Mouse (Mus musculus): ENCODE results near the gene Col16a1. TPM values are rescaled to one million over a fixed set of nuclear protein-coding genes. Genes with fewer than 3 reads are reported as not detected.

Gene Col16a1
- polyA plus RNA-seq, 1 experiment from 2014 or later, result 5.1 TPM

DNA sequence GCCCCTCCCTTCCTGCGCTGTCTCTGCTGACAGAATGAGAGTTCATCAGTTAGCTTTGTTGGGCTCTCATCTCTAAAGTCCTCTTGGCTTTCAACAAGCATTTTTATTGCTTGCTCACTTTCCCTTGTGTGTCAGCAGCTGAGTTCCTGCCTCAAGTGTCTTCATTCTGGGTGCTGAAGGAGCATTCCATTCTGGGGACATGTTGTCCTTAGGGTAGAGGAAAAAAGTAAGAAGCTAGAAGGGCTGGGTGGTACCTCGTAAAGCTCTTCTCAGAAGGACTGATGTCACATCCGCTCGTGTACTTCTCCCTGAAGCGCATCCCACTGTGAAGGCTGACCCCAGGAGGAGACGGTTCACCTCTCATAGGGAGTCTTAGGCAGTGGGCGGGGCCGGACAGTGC, 73.9 kb downstream of the Col16a1 start:
- no peaks in the 10 kb centered on the region for H3K9me3 ChIP-seq
- peaks cover 25% of the 10 kb centered on the region; the same call in 1 of the 2 replicates for H3K36me3 ChIP-seq
- H3K9ac ChIP-seq (replicated peaks), result no peak overlapping the region
- H3K4me2 ChIP-seq (replicated peaks), result no peak overlapping the region
- no peaks in the 10 kb centered on the region for H3K27me3 ChIP-seq
- H3K27ac ChIP-seq (replicated peaks), result no peak overlapping the region
- H3K4me3 ChIP-seq, result no peak overlapping the region
- 77% methylated on average over 8 of the region's 8 CpGs for WGBS
- no peak for ATAC-seq (replicated peaks)
- no peaks in the 10 kb centered on the region for H3K4me1 ChIP-seq

DNA sequence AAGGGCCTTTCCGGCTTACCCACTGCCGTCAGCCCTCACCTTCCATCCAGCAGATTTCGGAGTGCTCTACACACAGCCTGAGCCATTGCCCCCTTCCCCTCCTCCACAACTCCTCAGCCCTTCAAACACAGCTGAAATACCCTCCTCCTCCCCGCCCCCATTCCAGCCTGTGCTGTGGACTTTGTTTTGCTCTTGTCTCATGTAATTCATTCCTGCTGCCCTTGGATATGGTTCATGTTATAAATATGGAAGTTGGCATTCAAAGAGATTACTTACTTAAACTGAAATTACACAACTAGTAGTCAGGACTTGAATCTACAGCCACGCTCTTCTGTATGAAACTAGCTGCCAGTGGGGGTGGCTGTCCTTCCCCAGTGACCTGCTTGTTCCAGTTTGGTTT, 75.4 kb downstream of the Col16a1 start:
- Histone ChIP-seq H3K27ac (replicated peaks) (no peak overlapping the region), H3K36me3 (peaks cover 37% of the 10 kb centered on the region), H3K27me3 (no peaks in the 10 kb centered on the region), H3K9me3 (no peaks in the 10 kb centered on the region), H3K4me1 (no peaks in the 10 kb centered on the region), H3K4me2 (replicated peaks) (no peak overlapping the region), H3K4me3 (no peak overlapping the region), H3K9ac (replicated peaks) (no peak overlapping the region)
- 88% methylated on average over 5 of the region's 5 CpGs for WGBS
- ATAC-seq (replicated peaks), result no peak

DNA sequence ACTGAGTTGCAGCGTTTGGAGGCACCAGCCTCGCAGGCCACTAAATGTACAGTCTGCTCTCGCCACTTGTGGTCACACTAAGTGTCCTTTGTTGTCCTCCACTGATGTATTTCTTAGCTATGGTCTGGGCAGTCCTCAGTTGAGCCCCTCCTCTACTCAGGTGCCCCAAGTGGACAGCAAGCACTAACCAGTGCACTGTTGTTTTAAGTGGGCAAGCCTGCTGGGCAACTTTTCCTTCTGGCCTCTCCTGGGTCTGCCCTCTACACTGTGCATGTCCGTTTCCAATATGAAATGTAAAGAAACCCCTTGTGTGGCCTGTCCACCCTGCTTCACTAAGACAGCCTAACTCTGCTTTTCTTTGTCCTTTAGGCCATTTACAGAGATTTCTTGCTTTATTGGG, 76.5 kb downstream of the Col16a1 start:
- Histone ChIP-seq H3K27me3 (no peaks in the 10 kb centered on the region), H3K4me1 (no peaks in the 10 kb centered on the region), H3K4me3 (no peak overlapping the region), H3K9me3 (no peaks in the 10 kb centered on the region), H3K9ac (replicated peaks) (no peak overlapping the region), H3K4me2 (replicated peaks) (no peak overlapping the region), H3K27ac (replicated peaks) (no peak overlapping the region), H3K36me3 (peaks cover 38% of the 10 kb centered on the region)
- 88% methylated on average over 4 of the region's 4 CpGs for WGBS
- no peak for ATAC-seq (replicated peaks)

DNA sequence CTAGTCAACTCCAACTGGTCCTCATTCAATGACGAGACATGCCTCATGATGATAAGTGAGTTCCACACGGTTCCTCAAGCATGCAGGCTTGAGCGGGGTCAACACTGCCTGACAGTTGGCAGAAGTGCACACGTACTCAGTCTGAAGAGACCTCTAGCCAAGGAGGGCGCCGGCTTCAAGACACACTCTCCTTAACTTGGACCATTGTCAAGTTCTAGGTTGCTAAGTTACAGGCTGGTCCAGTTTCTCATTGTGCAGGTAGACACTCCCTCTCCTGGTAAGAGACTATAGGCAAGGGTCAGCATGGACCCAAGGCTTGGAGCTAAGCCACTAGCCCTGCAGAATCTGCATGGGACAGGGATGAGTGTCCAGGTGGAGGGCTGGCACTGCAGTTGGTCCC, 77.5 kb downstream of the Col16a1 start:
- no peak for ATAC-seq (replicated peaks)
- no peak overlapping the region for H3K4me3 ChIP-seq
- H3K4me1 ChIP-seq, result no peaks in the 10 kb centered on the region
- peaks cover 38% of the 10 kb centered on the region for H3K36me3 ChIP-seq
- 92% methylated on average over 6 of the region's 6 CpGs for WGBS
- H3K27ac ChIP-seq (replicated peaks), result no peak overlapping the region
- H3K4me2 ChIP-seq (replicated peaks), result no peak overlapping the region
- no peaks in the 10 kb centered on the region for H3K27me3 ChIP-seq
- H3K9me3 ChIP-seq, result no peaks in the 10 kb centered on the region
- H3K9ac ChIP-seq (replicated peaks), result no peak overlapping the region

DNA sequence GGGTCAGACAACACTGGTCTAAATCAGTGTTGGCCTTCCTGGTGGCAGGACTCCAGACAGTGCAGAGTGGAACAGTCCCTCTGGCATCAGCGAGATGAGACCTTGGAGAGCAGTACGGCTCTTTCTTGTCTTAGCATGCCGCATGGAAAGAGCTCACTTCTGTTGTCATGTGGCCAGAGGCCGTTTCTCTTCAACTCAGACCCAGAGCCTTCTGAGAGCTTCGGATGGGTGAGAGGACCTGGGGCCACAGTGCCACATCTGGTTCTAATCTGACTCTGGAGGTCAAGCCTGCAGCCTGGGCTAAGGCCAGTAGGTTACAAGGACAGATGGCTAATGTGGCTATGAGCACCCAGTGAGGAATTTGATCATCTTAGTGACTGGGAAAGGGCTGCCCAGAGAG, 78.3 kb downstream of the Col16a1 start:
- Histone ChIP-seq H3K4me3 (no peak overlapping the region), H3K9ac (replicated peaks) (no peak overlapping the region), H3K36me3 (peaks cover 38% of the 10 kb centered on the region), H3K4me2 (replicated peaks) (no peak overlapping the region), H3K27ac (replicated peaks) (no peak overlapping the region), H3K9me3 (no peaks in the 10 kb centered on the region), H3K27me3 (no peaks in the 10 kb centered on the region), H3K4me1 (no peaks in the 10 kb centered on the region)
- ATAC-seq (replicated peaks), result no peak
- 90% methylated on average over 5 of the region's 5 CpGs for WGBS

DNA sequence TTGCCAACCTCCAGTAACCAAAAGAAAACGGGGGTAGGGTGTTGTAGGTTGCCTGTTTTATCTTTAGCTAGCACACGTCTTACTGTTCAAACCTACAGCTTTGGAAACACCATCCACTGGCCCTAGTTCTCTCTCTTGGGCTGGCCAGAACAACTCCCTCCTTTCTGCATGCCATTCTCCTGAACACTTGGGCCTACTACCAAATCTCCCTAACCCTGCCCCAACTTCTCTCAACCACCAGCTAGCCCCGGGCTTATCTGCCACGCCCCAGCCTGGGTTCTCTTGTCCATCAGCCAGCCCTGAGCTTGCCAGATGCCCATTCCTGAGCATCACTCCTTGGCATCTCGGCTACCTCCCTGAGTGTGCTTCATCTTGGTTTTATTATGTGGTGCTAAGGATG, 81.3 kb downstream of the Col16a1 start:
- Histone ChIP-seq H3K27ac (replicated peaks) (no peak overlapping the region), H3K4me2 (replicated peaks) (no peak overlapping the region), H3K9me3 (no peaks in the 10 kb centered on the region), H3K9ac (replicated peaks) (no peak overlapping the region), H3K36me3 (peaks cover 25% of the 10 kb centered on the region), H3K27me3 (no peaks in the 10 kb centered on the region), H3K4me3 (no peak overlapping the region), H3K4me1 (no peaks in the 10 kb centered on the region)
- ATAC-seq (replicated peaks), result no peak
- WGBS, result 84% methylated on average over 5 of the region's 5 CpGs

DNA sequence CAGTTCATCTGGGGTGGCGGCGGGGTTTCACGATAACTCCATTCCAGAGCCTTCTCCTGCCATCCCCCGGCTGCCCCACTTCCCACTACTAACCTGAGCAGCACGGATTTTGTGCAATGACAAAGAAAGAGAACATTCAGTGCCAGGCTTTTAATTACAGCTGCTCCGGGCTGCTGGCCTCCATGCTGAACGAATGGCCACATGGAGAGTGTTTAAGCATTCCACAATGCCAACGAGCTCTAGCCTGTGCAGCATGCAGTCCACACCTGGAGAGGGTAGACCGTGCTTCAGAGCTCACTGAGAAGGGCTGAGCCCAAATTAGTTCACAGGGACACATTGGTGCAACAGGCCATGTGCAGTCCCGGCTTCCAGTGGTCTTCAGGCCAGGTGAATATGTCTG, 82.4 kb downstream of the Col16a1 start:
- no peak for ATAC-seq (replicated peaks)
- no peaks in the 10 kb centered on the region for H3K27me3 ChIP-seq
- no peak overlapping the region for H3K4me3 ChIP-seq
- H3K27ac ChIP-seq (replicated peaks), result no peak overlapping the region
- no peaks in the 10 kb centered on the region for H3K9me3 ChIP-seq
- no peak overlapping the region for H3K4me2 ChIP-seq (replicated peaks)
- WGBS, result 63% methylated on average over 10 of the region's 10 CpGs
- no peak overlapping the region for H3K9ac ChIP-seq (replicated peaks)
- H3K4me1 ChIP-seq, result no peaks in the 10 kb centered on the region
- peaks cover 21% of the 10 kb centered on the region for H3K36me3 ChIP-seq

DNA sequence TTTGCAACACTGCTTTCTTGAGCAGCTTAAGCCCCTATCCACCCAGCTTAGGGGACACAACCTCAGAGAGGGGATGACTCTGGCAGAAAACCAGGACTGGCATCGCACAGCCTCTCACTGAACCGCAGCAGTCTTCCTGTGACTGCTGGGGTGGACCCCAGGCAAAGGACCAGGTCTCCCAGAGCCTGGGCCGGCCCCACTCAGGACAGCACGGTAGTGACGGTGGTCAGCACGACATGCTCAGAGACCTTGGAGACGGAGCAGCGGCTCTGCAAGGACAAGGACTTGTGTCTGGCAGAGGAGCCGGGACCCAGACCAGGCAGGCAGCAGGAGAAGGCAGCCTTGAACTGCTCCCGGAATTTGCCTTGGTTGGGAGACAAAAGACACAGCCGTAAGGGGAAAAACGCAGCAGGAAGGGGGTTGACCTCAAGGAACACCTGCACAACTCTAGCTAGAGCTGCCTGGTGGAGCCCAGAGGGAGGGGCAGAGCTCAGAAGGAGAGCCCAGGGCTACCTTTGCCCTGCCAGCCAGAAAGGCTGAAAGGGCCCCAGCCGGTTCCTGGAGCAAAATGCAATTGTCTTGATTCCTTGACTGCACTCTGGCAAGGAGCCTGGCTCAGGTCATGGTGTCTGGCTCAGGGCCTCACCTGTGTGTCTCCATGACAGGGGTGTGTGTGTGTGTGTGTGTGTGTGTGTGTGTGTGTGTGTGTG, 83.2 kb downstream of the Col16a1 start:
- no peak overlapping the region for H3K4me3 ChIP-seq
- no peak for ATAC-seq (replicated peaks)
- H3K4me1 ChIP-seq, result no peaks in the 10 kb centered on the region
- no peaks in the 10 kb centered on the region for H3K9me3 ChIP-seq
- H3K36me3 ChIP-seq, result peaks cover 20% of the 10 kb centered on the region
- no peak overlapping the region for H3K27ac ChIP-seq (replicated peaks)
- H3K9ac ChIP-seq (replicated peaks), result no peak overlapping the region
- no peak overlapping the region for H3K4me2 ChIP-seq (replicated peaks)
- WGBS, result 50% methylated on average over 13 of the region's 13 CpGs
- H3K27me3 ChIP-seq, result no peaks in the 10 kb centered on the region

DNA sequence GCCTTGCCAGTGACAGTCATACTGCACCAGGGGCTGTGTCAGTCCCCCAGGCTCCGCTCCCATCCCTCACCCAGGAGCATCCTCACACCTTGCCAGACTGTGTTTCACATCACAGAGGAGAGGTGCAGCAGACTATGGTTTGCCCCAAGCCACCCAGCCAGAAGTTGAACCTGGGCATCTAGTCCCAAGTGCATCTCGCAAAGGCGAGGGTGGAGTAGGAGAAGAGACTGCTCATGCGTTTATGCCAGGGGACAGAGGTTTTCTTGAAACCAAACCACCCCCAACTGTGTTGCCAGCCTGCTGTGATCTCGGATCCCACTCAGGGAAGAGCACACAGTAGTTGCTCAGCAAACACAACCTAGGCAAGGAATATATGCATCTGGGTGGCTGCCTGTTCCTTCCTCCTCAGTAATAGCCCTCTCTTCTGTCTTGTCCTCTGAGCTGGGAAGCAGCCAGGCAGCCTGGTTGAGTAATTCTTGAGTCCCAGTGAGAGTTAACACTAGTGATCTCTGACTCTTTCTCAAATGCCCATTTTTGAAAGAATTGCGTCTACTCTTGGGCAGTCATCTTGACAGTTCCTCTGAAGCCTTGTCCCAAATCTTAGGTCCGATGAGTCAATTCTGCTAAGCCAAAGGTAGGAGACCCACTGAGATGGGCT, 83.9 kb downstream of the Col16a1 start:
- 87% methylated on average over 7 of the region's 7 CpGs for WGBS
- H3K4me2 ChIP-seq (replicated peaks), result no peak overlapping the region
- no peaks in the 10 kb centered on the region for H3K4me1 ChIP-seq
- H3K27ac ChIP-seq (replicated peaks), result no peak overlapping the region
- H3K9me3 ChIP-seq, result no peaks in the 10 kb centered on the region
- ATAC-seq (replicated peaks), result no peak
- H3K27me3 ChIP-seq, result no peaks in the 10 kb centered on the region; the same call in 1 of the 2 replicates
- no peak overlapping the region for H3K4me3 ChIP-seq
- peaks cover 13% of the 10 kb centered on the region for H3K36me3 ChIP-seq
- no peak overlapping the region for H3K9ac ChIP-seq (replicated peaks)

DNA sequence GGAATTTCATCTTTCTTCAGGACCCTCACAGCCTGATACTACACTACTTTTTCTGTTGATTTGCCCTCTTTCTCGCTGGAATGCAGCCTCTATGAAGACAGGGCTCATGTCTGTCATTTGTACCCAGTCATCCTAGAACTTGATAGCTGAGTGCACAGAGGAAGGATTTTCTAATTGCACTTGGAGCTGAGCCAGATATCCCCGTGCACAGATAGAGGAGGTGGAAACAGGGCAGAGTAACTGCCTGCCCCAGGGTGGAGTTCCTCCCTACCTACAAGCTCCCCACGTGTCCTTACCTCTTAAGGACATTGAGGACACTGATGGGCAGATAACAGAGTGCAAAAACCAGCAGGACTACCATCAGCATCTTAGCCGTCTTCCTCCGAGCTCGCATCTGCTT, 85.8 kb downstream of the Col16a1 start:
- ATAC-seq (replicated peaks), result no peak
- H3K9me3 ChIP-seq, result no peaks in the 10 kb centered on the region
- 59% methylated on average over 6 of the region's 6 CpGs for WGBS
- H3K36me3 ChIP-seq, result no peaks in the 10 kb centered on the region
- no peak overlapping the region for H3K4me3 ChIP-seq
- no peak overlapping the region for H3K27ac ChIP-seq (replicated peaks)
- no peak overlapping the region for H3K9ac ChIP-seq (replicated peaks)
- no peak overlapping the region for H3K4me2 ChIP-seq (replicated peaks)
- peaks cover 4% of the 10 kb centered on the region for H3K4me1 ChIP-seq
- peaks cover 13% of the 10 kb centered on the region for H3K27me3 ChIP-seq

DNA sequence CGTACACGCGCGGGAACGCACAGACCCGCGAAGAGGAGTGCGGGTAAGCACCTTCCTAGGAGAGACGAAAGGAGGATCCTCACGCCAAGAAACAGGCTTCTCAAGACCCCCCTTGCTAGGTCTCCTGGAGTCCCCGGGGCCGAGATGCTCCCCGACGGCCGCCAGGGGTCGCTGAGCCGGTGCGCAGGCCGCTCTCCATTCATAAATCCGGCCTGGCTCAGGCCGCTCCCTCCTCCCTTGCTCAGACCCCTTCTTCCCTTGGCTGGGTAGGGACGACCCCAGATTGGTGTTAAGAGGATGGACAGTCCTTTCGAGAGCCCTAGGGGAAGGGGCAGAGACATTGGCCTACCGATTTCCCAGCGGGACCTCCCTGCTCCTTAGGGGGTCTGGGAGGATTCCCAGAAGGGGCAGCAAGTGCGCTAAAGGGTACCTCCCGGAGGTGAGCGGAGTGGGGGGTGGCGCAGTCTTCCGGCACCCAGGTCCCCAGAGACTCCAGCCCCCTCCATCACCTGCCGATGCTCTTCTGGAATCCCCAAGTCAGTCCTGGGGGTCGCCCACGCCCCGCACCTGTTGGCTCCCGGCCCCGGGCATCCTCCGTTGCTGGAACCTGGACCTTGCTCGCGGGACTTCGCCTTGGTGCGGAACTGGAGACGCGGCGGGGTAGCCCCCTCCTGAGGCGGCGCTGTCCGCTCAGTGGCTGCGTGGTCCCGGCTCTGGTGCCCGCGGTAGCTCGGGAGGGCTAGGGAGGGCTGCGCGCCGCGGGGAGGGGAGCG, 91.0 kb downstream of the Col16a1 start:
- peak overlapping the region; percentile 43 for H3K4me3 ChIP-seq
- no peaks in the 10 kb centered on the region for H3K9me3 ChIP-seq
- peak overlapping the region; percentile 91 for H3K4me2 ChIP-seq (replicated peaks)
- peaks cover 43% of the 10 kb centered on the region for H3K27me3 ChIP-seq
- no peak overlapping the region for H3K27ac ChIP-seq (replicated peaks)
- peaks cover 14% of the 10 kb centered on the region for H3K4me1 ChIP-seq
- peak; percentile 67 for ATAC-seq (replicated peaks)
- WGBS, result under 1% methylated on average over 55 of the region's 57 CpGs
- no peaks in the 10 kb centered on the region for H3K36me3 ChIP-seq
- peak overlapping the region; percentile 37 for H3K9ac ChIP-seq (replicated peaks)

DNA sequence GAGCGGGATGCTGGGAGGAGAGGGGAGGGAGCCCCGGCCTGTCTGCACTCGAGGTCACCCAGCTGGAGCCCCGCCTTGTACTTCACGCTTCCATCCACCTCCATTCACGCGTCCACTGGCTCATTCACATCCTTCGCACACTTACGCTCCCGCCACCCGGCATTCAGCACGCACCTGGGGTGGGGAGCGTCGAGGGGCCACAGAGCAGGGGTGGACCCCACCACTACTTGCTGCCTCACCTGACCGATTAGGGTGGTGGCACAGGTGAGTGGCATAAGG, 91.5 kb downstream of the Col16a1 start, which contains the start of gene Hcrtr1:
TSS of gene Hcrtr1 (minus strand) at position 146 of the 279 bp plus-strand sequence.
- H3K4me1 ChIP-seq, result peaks cover 14% of the 10 kb centered on the region
- no peaks in the 10 kb centered on the region for H3K36me3 ChIP-seq
- peaks cover 43% of the 10 kb centered on the region for H3K27me3 ChIP-seq
- no peaks in the 10 kb centered on the region for H3K9me3 ChIP-seq
- H3K4me2 ChIP-seq (replicated peaks), result peak within 1 kb of the TSS; percentile 91
- peak within 1 kb of the TSS; percentile 37 for H3K9ac ChIP-seq (replicated peaks)
- H3K27ac ChIP-seq (replicated peaks), result no peak within 1 kb of the TSS
- H3K4me3 ChIP-seq, result peak within 1 kb of the TSS; percentile 43
- 3% methylated on average over 12 of the region's 15 CpGs for WGBS
- ATAC-seq (replicated peaks), result no peak

Measured in forebrain, embryonic 15.5 days (tissue).